Mouse (Mus musculus) neural tube, embryonic 11.5 days (tissue): Measurements from ENCODE around the gene Glis3. TPM values are rescaled to one million over a fixed set of nuclear protein-coding genes. Genes with fewer than 3 reads are reported as not detected.

ENCODE experiments used
- ATAC-seq: fragments of 200-750 bp; cut with Nextera tagmentation; 2 replicates; pipeline ENCODE4 v1.8.0; 2017; ENCODE audit warnings: moderate number of reproducible peaks, mild to moderate bottlenecking, moderate TSS enrichment, moderate library complexity; ENCODE audit not compliant: insufficient read depth, low FRiP score, low TSS enrichment
- DNase-seq: peaks from one replicate; pipeline ENCODE4 v3.0.0-alpha.2; 2015; ENCODE audit warnings: low spot score
- H3K27ac ChIP-seq: fragments of 300-500 bp; sonication (generic); 2 replicates; pipeline ENCODE4 v1.5.1; 2014; ENCODE audit warnings: low read depth, mild to moderate bottlenecking, low read length
- H3K27me3 ChIP-seq: fragments of 300-500 bp; sonication (generic); 2 replicates; pipeline ENCODE4 v1.6.1; 2014; ENCODE audit warnings: mild to moderate bottlenecking, low read length, mixed read lengths; ENCODE audit not compliant: control insufficient read depth, insufficient read depth
- H3K36me3 ChIP-seq: fragments of 300-500 bp; sonication (generic); 2 replicates; pipeline ENCODE4 v1.6.1; 2014; ENCODE audit warnings: mild to moderate bottlenecking, low read length, moderate library complexity, mixed read lengths; ENCODE audit not compliant: control insufficient read depth, insufficient read depth
- H3K4me1 ChIP-seq: fragments of 300-500 bp; sonication (generic); 2 replicates; pipeline ENCODE4 v1.6.1; 2014; ENCODE audit warnings: low read length, mixed read lengths; ENCODE audit not compliant: control insufficient read depth, insufficient read depth
- H3K4me2 ChIP-seq: fragments of 300-500 bp; sonication (generic); 2 replicates; pipeline ENCODE4 v1.6.1; 2014; ENCODE audit warnings: low read depth, mild to moderate bottlenecking, moderate library complexity
- H3K4me3 ChIP-seq: fragments of 300-500 bp; sonication (generic); 2 replicates; pipeline ENCODE4 v1.5.1; 2014; ENCODE audit warnings: low read depth, low read length
- H3K9ac ChIP-seq: fragments of 300-500 bp; sonication (generic); 2 replicates; pipeline ENCODE4 v1.6.1; 2014; ENCODE audit warnings: mild to moderate bottlenecking, low read length
- H3K9me3 ChIP-seq: fragments of 300-500 bp; sonication (generic); 2 replicates; pipeline ENCODE4 v1.6.1; 2016; ENCODE audit warnings: low read length; ENCODE audit not compliant: control insufficient read depth
- WGBS: fragments of 180-500 bp; shearing (Covaris S2); extraction: QIAGEN DNeasy Blood & Tissue Kit; methylation state at CpG from one replicate; pipeline ENCODE4 v1.1.7; 2014; 5-methylcytosine and 5-hydroxymethylcytosine counted together
- polyA plus RNA-seq: library from polyadenylated mRNA; unstranded; fragments of >200 nt; fragmentation: Nextera tagmentation; extraction: Ambion mirVana; gene quantifications from 2 replicates; pipeline ENCODE4 v1.2.1, GENCODE M21; 2014

The Glis3 gene
- polyA plus RNA-seq, 1 experiment from 2014 or later = 1.6 TPM

GRCm38 (mm10) chr19:28516487-28516886 is 163.4 kb downstream of the Glis3 start:
- Histone ChIP-seq H3K9me3 (no peaks in the 10 kb centered on the region), H3K27ac (no peak overlapping the region), H3K27me3 (no peaks in the 10 kb centered on the region), H3K9ac (no peak overlapping the region), H3K36me3 (no peaks in the 10 kb centered on the region), H3K4me2 (no peak overlapping the region), H3K4me1 (no peaks in the 10 kb centered on the region; the same call in 1 of the 2 replicates), H3K4me3 (no peak overlapping the region)
- ATAC-seq = no peak
- no peak for DNase-seq
- WGBS = 77% methylated on average over 6 of the region's 6 CpGs

- DNase-seq (no peak), ATAC-seq (no peak)
- 49% methylated on average over 11 of the region's 11 CpGs for WGBS
- Histone ChIP-seq H3K4me3 (no peak overlapping the region), H3K9ac (no peak overlapping the region), H3K4me1 (no peaks in the 10 kb centered on the region; the same call in 1 of the 2 replicates), H3K4me2 (no peak overlapping the region), H3K27me3 (no peaks in the 10 kb centered on the region), H3K9me3 (no peaks in the 10 kb centered on the region), H3K36me3 (no peaks in the 10 kb centered on the region), H3K27ac (no peak overlapping the region)
Observed at GRCm38 (mm10) chr19:28512475-28512874, 167.4 kb downstream of the Glis3 start.

- Histone ChIP-seq H3K9ac (no peak overlapping the region), H3K27me3 (no peaks in the 10 kb centered on the region), H3K36me3 (no peaks in the 10 kb centered on the region), H3K4me3 (no peak overlapping the region), H3K27ac (no peak overlapping the region), H3K4me2 (no peak overlapping the region), H3K9me3 (no peaks in the 10 kb centered on the region), H3K4me1 (no peaks in the 10 kb centered on the region)
- DNase-seq (no peak), ATAC-seq (no peak)
- 81% methylated on average over 1 of the region's 1 CpGs for WGBS
Observed at GRCm38 (mm10) chr19:28511910-28512309, 168.0 kb downstream of the Glis3 start.

GRCm38 (mm10) chr19:28505376-28505775 is 174.5 kb downstream of the Glis3 start:
- H3K4me1 ChIP-seq = no peaks in the 10 kb centered on the region
- DNase-seq (no peak), ATAC-seq (no peak)
- no peaks in the 10 kb centered on the region for H3K9me3 ChIP-seq
- WGBS = 61% methylated on average over 6 of the region's 6 CpGs
- H3K27me3 ChIP-seq = no peaks in the 10 kb centered on the region
- H3K36me3 ChIP-seq = no peaks in the 10 kb centered on the region
- H3K4me3 ChIP-seq = no peak overlapping the region
- H3K9ac ChIP-seq = no peak overlapping the region
- no peak overlapping the region for H3K4me2 ChIP-seq
- no peak overlapping the region for H3K27ac ChIP-seq

- WGBS = 81% methylated on average over 12 of the region's 12 CpGs
- H3K4me2 ChIP-seq = no peak overlapping the region
- no peak overlapping the region for H3K27ac ChIP-seq
- DNase-seq (no peak), ATAC-seq (no peak)
- no peaks in the 10 kb centered on the region for H3K36me3 ChIP-seq
- no peak overlapping the region for H3K4me3 ChIP-seq
- H3K9ac ChIP-seq = no peak overlapping the region
- H3K27me3 ChIP-seq = no peaks in the 10 kb centered on the region
- no peaks in the 10 kb centered on the region for H3K9me3 ChIP-seq
- no peaks in the 10 kb centered on the region for H3K4me1 ChIP-seq
Observed at GRCm38 (mm10) chr19:28503011-28503410, 176.9 kb downstream of the Glis3 start.

GRCm38 (mm10) chr19:28500975-28501374 is 178.9 kb downstream of the Glis3 start:
- 80% methylated on average over 9 of the region's 9 CpGs for WGBS

GRCm38 (mm10) chr19:28500505-28500904 is 179.4 kb downstream of the Glis3 start:
- no peaks in the 10 kb centered on the region for H3K4me1 ChIP-seq
- no peaks in the 10 kb centered on the region for H3K36me3 ChIP-seq
- H3K9me3 ChIP-seq = no peaks in the 10 kb centered on the region
- no peak overlapping the region for H3K4me2 ChIP-seq
- H3K4me3 ChIP-seq = no peak overlapping the region
- no peak overlapping the region for H3K9ac ChIP-seq
- no peak for ATAC-seq
- no peak overlapping the region for H3K27ac ChIP-seq
- no peaks in the 10 kb centered on the region for H3K27me3 ChIP-seq
- DNase-seq = no peak
- WGBS = 93% methylated on average over 14 of the region's 14 CpGs

More at GRCm38 (mm10) chr19:28500975-28501374, 178.9 kb downstream of the Glis3 start:
- H3K9ac ChIP-seq = no peak overlapping the region
- H3K4me2 ChIP-seq = no peak overlapping the region
- no peak overlapping the region for H3K4me3 ChIP-seq
- ATAC-seq (no peak), DNase-seq (no peak)
- no peaks in the 10 kb centered on the region for H3K9me3 ChIP-seq
- H3K36me3 ChIP-seq = no peaks in the 10 kb centered on the region
- no peaks in the 10 kb centered on the region for H3K27me3 ChIP-seq
- no peak overlapping the region for H3K27ac ChIP-seq
- no peaks in the 10 kb centered on the region for H3K4me1 ChIP-seq

- Histone ChIP-seq H3K27me3 (no peaks in the 10 kb centered on the region), H3K4me2 (no peak overlapping the region), H3K9me3 (no peaks in the 10 kb centered on the region), H3K9ac (no peak overlapping the region), H3K4me3 (no peak overlapping the region), H3K36me3 (no peaks in the 10 kb centered on the region), H3K4me1 (no peaks in the 10 kb centered on the region), H3K27ac (no peak overlapping the region)
- DNase-seq = no peak
- no peak for ATAC-seq
- 96% methylated on average over 5 of the region's 5 CpGs for WGBS
Observed at GRCm38 (mm10) chr19:28499786-28500185, 180.1 kb downstream of the Glis3 start.

- Histone ChIP-seq H3K27ac (no peak overlapping the region), H3K4me2 (no peak overlapping the region), H3K9me3 (no peaks in the 10 kb centered on the region), H3K36me3 (no peaks in the 10 kb centered on the region), H3K4me3 (no peak overlapping the region), H3K4me1 (no peaks in the 10 kb centered on the region), H3K27me3 (no peaks in the 10 kb centered on the region), H3K9ac (no peak overlapping the region)
- no peak for ATAC-seq
- no peak for DNase-seq
- WGBS = 83% methylated on average over 6 of the region's 6 CpGs
Observed at GRCm38 (mm10) chr19:28495926-28496325, 184.0 kb downstream of the Glis3 start.
